Mouse (Mus musculus) CH12.LX (cell line): ENCODE results near the gene Trim39. TPM values are rescaled to one million over a fixed set of nuclear protein-coding genes. Genes with fewer than 3 reads are reported as not detected.
A peak's percentile ranks its signal among the peaks of the same experiment; 100 is the strongest.

Experiments used
- DNase-seq: peaks from one replicate; pipeline ENCODE4 v3.0.0-alpha.2; 2013; ENCODE audit errors: extremely low read depth
- H3K27ac ChIP-seq: 2 replicates; pipeline ENCODE4 v1.5.1; 2012; ENCODE audit warnings: low read depth, mild to moderate bottlenecking, control low read depth, moderate library complexity; ENCODE audit not compliant: insufficient read depth
- H3K27me3 ChIP-seq: replicated peaks from 2 replicates; pipeline ENCODE3; 2012; ENCODE audit warnings: inconsistent platforms
- H3K36me3 ChIP-seq, 2 experiments: replicated peaks in 1 of 2; 2 replicates each; pipeline versions ENCODE3 to v1.6.1; 2012; ENCODE audit warnings: inconsistent platforms in 1 of 2, low read length in 1 of 2, mild to moderate bottlenecking in 1 of 2, mixed read lengths in 1 of 2, moderate library complexity in 1 of 2; ENCODE audit not compliant: control insufficient read depth in 1 of 2, insufficient read depth in 1 of 2
- H3K4me1 ChIP-seq, 2 experiments: 2 replicates each; pipeline ENCODE4 v1.6.1; 2012; ENCODE audit warnings: inconsistent platforms in 1 of 2, moderate library complexity in 1 of 2; ENCODE audit not compliant: insufficient read depth in 2 of 2, control insufficient read depth in 1 of 2
- H3K4me2 ChIP-seq: 2 replicates; pipeline ENCODE4 v1.6.1; 2012; ENCODE audit warnings: low read depth, mild to moderate bottlenecking, control low read depth; ENCODE audit not compliant: poor library complexity, insufficient read depth, severe bottlenecking
- H3K4me3 ChIP-seq, 3 experiments: fragments of 150-350 bp in 1 of 3; sonication (generic) in 1 of 3; replicated peaks in 1 of 3; 2 replicates each; pipeline versions ENCODE3 to v1.5.1; 2011 to 2012; ENCODE audit warnings: low read depth in 2 of 3, low read length in 2 of 3, mild to moderate bottlenecking in 2 of 3, moderate library complexity in 2 of 3, control low read depth in 1 of 3, improper control_type of control experiment in 1 of 3, inconsistent platforms in 1 of 3, mixed read lengths in 1 of 3; ENCODE audit not compliant: poor library complexity in 1 of 3
- H3K79me2 ChIP-seq: replicated peaks from 2 replicates; pipeline ENCODE4 v1.6.1; 2012; ENCODE audit warnings: mild to moderate bottlenecking, moderate library complexity; ENCODE audit not compliant: control insufficient read depth, poor library complexity, insufficient read depth, severe bottlenecking; ENCODE audit errors: extremely low read depth
- H3K9ac ChIP-seq: 2 replicates; pipeline ENCODE4 v1.6.1; 2012; ENCODE audit warnings: low read depth, mild to moderate bottlenecking, control low read depth, moderate library complexity; ENCODE audit not compliant: insufficient read depth
- H3K9me3 ChIP-seq: replicated peaks from 2 replicates; pipeline ENCODE3; 2012; ENCODE audit warnings: low read length, inconsistent platforms, mixed read lengths
- CHD1 ChIP-seq: IDR thresholded peaks from 2 replicates; pipeline ENCODE4 v1.6.1; 2012; ENCODE audit warnings: low read depth, low read length, improper control_type of control experiment, inconsistent platforms
- CHD2 ChIP-seq: IDR thresholded peaks from 2 replicates; pipeline ENCODE4 v1.6.1; 2011; ENCODE audit warnings: low read length, improper control_type of control experiment
- E2F4 ChIP-seq: IDR thresholded peaks from 2 replicates; pipeline ENCODE4 v1.6.1; 2011; ENCODE audit warnings: low read depth, low read length, improper control_type of control experiment; ENCODE audit not compliant: insufficient replicate concordance
- ELF1 ChIP-seq: IDR thresholded peaks from 2 replicates; pipeline ENCODE4 v1.6.1; 2014; ENCODE audit warnings: low read depth, mild to moderate bottlenecking, inconsistent platforms, low read length, improper control_type of control experiment
- EP300 ChIP-seq: IDR thresholded peaks from 2 replicates; pipeline ENCODE4 v1.6.1; 2011; ENCODE audit warnings: low read length, improper control_type of control experiment
- ETS1 ChIP-seq: conservative IDR thresholded peaks from 2 replicates; pipeline ENCODE4 v1.6.1; 2012; ENCODE audit warnings: low read depth, mild to moderate bottlenecking, inconsistent platforms, low read length, improper control_type of control experiment, moderate library complexity
- HCFC1 ChIP-seq: IDR thresholded peaks from 2 replicates; pipeline ENCODE4 v1.6.1; 2012; ENCODE audit warnings: low read depth, mild to moderate bottlenecking, inconsistent platforms, low read length, improper control_type of control experiment
- JUND ChIP-seq: conservative IDR thresholded peaks from 2 replicates; pipeline ENCODE4 v1.6.1; 2011; ENCODE audit warnings: low read depth, low read length, improper control_type of control experiment
- MAX ChIP-seq: IDR thresholded peaks from 2 replicates; pipeline ENCODE4 v1.6.1; 2011; ENCODE audit warnings: low read length, improper control_type of control experiment
- MXI1 ChIP-seq: IDR thresholded peaks from 2 replicates; pipeline ENCODE4 v1.6.1; 2011; ENCODE audit warnings: mild to moderate bottlenecking, low read depth, low read length, improper control_type of control experiment
- MYC ChIP-seq: IDR thresholded peaks from 2 replicates; pipeline ENCODE4 v1.6.1; 2011; ENCODE audit warnings: low read depth, mild to moderate bottlenecking, improper control_type of control experiment, low read length
- NELFE ChIP-seq: IDR thresholded peaks from 2 replicates; pipeline ENCODE4 v1.6.1; 2011; ENCODE audit warnings: low read depth, low read length, improper control_type of control experiment
- NRF1 ChIP-seq: IDR thresholded peaks from 2 replicates; pipeline ENCODE4 v1.6.1; 2014; ENCODE audit warnings: low read depth, mild to moderate bottlenecking, inconsistent platforms, low read length, improper control_type of control experiment, moderate library complexity
- POLR2A ChIP-seq: IDR thresholded peaks from 2 replicates; pipeline ENCODE4 v1.6.1; 2011; ENCODE audit warnings: low read depth, mild to moderate bottlenecking, improper control_type of control experiment, low read length
- SIN3A ChIP-seq: IDR thresholded peaks from 2 replicates; pipeline ENCODE4 v1.6.1; 2012; ENCODE audit warnings: low read length, improper control_type of control experiment, inconsistent platforms
- TBP ChIP-seq: conservative IDR thresholded peaks from 2 replicates; pipeline ENCODE4 v1.6.1; 2011; ENCODE audit warnings: low read depth, low read length, improper control_type of control experiment
- TCF12 ChIP-seq: IDR thresholded peaks from 2 replicates; pipeline ENCODE4 v1.6.1; 2014; ENCODE audit warnings: low read depth, mild to moderate bottlenecking, inconsistent platforms, low read length, improper control_type of control experiment
- USF1 ChIP-seq: IDR thresholded peaks from 2 replicates; pipeline ENCODE4 v1.6.1; 2014; ENCODE audit warnings: low read depth, mild to moderate bottlenecking, inconsistent platforms, low read length, improper control_type of control experiment
- ZMIZ1 ChIP-seq: IDR thresholded peaks from 2 replicates; pipeline ENCODE4 v1.6.1; 2012; ENCODE audit warnings: low read depth, mild to moderate bottlenecking, inconsistent platforms, low read length, improper control_type of control experiment
- dilution Hi-C: fragments of 300-500 bp; cut with MboI; formaldehyde crosslinking; loops from 2 replicates; pipeline ENCODE4 v1.14.3; 2020; ENCODE audit warnings: low sequenced_read_pairs; ENCODE audit not compliant: extremely low pct_unique_long_range_greater_than_20kb, extremely low pct_ligation_motif_present
- in situ Hi-C: fragments of 300-500 bp; cut with MboI; formaldehyde crosslinking; loops from 3 replicates; pipeline ENCODE4 v1.14.3; 2019; ENCODE audit warnings: low sequenced_read_pairs, low pct_ligation_motif_present, low pct_unique_long_range_greater_than_20kb, mixed read lengths
- polyA plus RNA-seq: library from polyadenylated mRNA; unstranded; fragments of >175 nt; gene quantifications from 2 replicates; pipeline ENCODE4 v1.2.1, GENCODE M21; 2012; ENCODE audit warnings: low read depth; ENCODE audit not compliant: insufficient read length
- total RNA-seq, 2 experiments: library from RNA; depleted of rRNA; stranded (reverse); fragments of 300-350 nt in 1 of 2; fragments of >200 nt in 1 of 2; gene quantifications; 2 replicates each; pipeline ENCODE4 v1.2.3; 2012 to 2014

The Trim39 gene
- total RNA-seq (2012; rRNA removed) (10.4 and 12.6 TPM in 2 replicates), total RNA-seq (2014; rRNA removed) (11.1 and 12.3 TPM in 2 replicates), polyA plus RNA-seq (14.2 and 14.5 TPM in 2 replicates)

DNA sequence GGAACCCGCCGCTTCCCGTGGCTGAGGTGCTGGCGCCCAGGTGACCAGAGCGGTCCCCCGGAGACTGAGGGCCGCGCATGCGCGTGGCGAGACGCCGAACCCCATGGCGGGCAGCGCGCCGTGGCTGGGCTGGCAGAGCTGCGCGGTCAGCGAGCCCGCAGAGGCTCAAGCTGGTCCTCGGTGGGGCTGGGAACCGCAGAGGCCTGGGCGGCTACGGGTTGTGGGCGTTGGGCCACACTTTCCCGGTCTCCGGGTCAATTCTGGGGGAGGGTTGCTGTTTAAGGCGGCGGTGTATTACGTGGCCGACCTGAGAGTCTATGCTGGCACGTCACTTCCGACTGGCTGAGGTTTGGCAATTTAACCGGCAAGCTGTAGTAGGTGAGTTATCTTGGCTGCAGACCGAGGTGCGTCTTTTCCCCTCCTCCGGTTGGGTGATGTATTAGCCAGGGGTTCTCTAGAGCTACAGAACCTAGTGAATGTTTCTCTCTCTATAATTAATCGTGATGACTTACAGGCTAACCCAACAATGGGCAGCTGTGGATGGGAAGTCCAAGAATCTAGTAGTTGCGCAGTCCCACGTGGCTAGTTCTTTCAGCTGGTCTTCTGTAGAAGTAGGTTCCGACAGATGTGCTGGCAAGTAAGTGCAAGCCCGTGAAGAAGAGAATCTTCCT is at the start of gene Trim39:
TSS of gene Trim39 (minus strand) at position 662 of the 671 bp plus-strand sequence.
- dilution Hi-C loops (no loop called here), in situ Hi-C loops (no loop called here)
- peak; percentile 75 for TF ChIP-seq TBP
- peak; percentile 94 for TF ChIP-seq NRF1
- TF ChIP-seq HCFC1, result 0 out of 2 replicates have a peak, but pooled peaks have one; percentile 55
- peak; percentile 76; the same call in 1 of the 2 replicates for TF ChIP-seq SIN3A
- TF ChIP-seq MYC, result peak; percentile 72
- no peak for TF ChIP-seq ELF1
- no peak for TF ChIP-seq CHD2
- peak; percentile 82; the same call in 1 of the 2 replicates for TF ChIP-seq MXI1
- no peak for TF ChIP-seq ZMIZ1
- peak; percentile 57 for TF ChIP-seq POLR2A
- TF ChIP-seq E2F4, result no peak
- DNase-seq, result peak; percentile 87
- Histone ChIP-seq H3K4me1 (peaks cover 5 to 47% of the 10 kb centered on the region in 2 experiments), H3K27ac (peak within 1 kb of the TSS; percentile 82), H3K36me3 (peaks cover 23 to 56% of the 10 kb centered on the region in 2 experiments), H3K4me3 (peak within 1 kb of the TSS; percentile 91 to 95 (median 95)), H3K27me3 (no peaks in the 10 kb centered on the region), H3K9ac (peak within 1 kb of the TSS; percentile 99), H3K79me2 (peaks cover 50% of the 10 kb centered on the region), H3K4me2 (peak within 1 kb of the TSS; percentile 96), H3K9me3 (peaks cover 2% of the 10 kb centered on the region)

DNA sequence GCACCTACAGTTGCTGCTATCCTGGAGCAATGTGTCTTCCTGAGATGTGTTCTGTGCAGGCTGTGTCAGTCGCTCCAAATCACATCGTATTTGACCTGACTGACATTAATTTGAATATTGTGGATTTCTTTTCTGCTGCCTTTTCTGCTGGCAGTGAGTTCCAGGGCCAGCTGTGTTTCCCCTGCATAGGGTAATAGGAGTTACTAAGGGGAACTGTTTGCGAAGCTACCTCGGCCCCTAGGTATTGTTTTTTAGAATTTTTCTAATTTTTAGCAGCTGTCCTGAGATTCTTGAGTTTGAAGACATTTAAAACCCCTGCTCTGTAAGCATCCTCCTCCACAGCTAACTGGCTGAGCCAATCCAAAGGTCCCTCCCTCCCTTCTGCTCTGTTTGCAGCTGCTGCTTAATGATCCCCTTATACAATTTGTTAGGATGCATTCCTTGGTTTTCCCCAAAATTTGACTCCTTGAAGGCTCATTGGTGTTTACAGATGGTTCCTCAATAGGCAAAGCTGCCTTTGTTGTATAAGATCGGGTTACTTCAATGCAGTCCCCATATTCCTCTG is 43.7 kb upstream of the Trim39 start:
- no peak for DNase-seq
- in situ Hi-C loops, result no loop called here
- peaks cover 26% of the 10 kb centered on the region for H3K27me3 ChIP-seq
- H3K4me1 ChIP-seq, result 0 out of 4 replicates have a peak, but pooled peaks cover 0 to 4% of the 10 kb centered on the region in 2 experiments
- H3K9me3 ChIP-seq, result no peaks in the 10 kb centered on the region
- H3K36me3 ChIP-seq, result peaks cover 0 to 5% of the 10 kb centered on the region in 2 experiments
- dilution Hi-C loops, result no loop called here
- no peaks in the 10 kb centered on the region for H3K79me2 ChIP-seq
- H3K9ac ChIP-seq, result no peak overlapping the region
- H3K4me3 ChIP-seq, result peak overlapping the region in 2 of 3 experiments; percentile 58 to 64
- H3K27ac ChIP-seq, result no peak overlapping the region
- no peak for TF ChIP-seq MAX
- TF ChIP-seq MXI1, result no peak
- TF ChIP-seq ETS1, result no peak
- TF ChIP-seq CHD1, result no peak
- TF ChIP-seq TCF12, result no peak
- TF ChIP-seq EP300, result no peak
- TF ChIP-seq NELFE, result no peak
- TF ChIP-seq JUND, result no peak
- TF ChIP-seq ELF1, result no peak
- TF ChIP-seq USF1, result no peak
- TF ChIP-seq SIN3A, result no peak
- TF ChIP-seq NRF1, result no peak
- TF ChIP-seq CHD2, result no peak
- TF ChIP-seq, all 38 proteins: peak for 0
- H3K4me2 ChIP-seq, result peak overlapping the region; percentile 42; the same call in 1 of the 2 replicates
